Mouse (Mus musculus) embryonic facial prominence, embryonic 12.5 days (tissue): ENCODE measurements around the gene Egf. TPM values are rescaled to one million over a fixed set of nuclear protein-coding genes. Genes with fewer than 3 reads are reported as not detected.
"Not testable (repeated sequence)": the region's sequence is repeated elsewhere in the genome, so short reads cannot be mapped to it uniquely, and the experiment has no call there.

Source experiments
- ATAC-seq: fragments of 200-750 bp; cut with Nextera tagmentation; 2 replicates; pipeline ENCODE4 v1.8.0; 2017; ENCODE audit not compliant: insufficient number of reproducible peaks, insufficient read depth, low FRiP score, low TSS enrichment
- H3K27ac ChIP-seq: fragments of 300-500 bp; sonication (generic); 2 replicates; pipeline ENCODE4 v1.5.1; 2016; ENCODE audit warnings: mild to moderate bottlenecking
- H3K27me3 ChIP-seq: fragments of 300-500 bp; sonication (generic); 2 replicates; pipeline ENCODE4 v1.6.1; 2016; ENCODE audit warnings: mild to moderate bottlenecking, moderate library complexity
- H3K36me3 ChIP-seq: fragments of 300-500 bp; sonication (generic); 2 replicates; pipeline ENCODE4 v1.6.1; 2016; ENCODE audit warnings: mild to moderate bottlenecking
- H3K4me1 ChIP-seq: fragments of 300-500 bp; sonication (generic); 2 replicates; pipeline ENCODE4 v1.6.1; 2016
- H3K4me2 ChIP-seq: fragments of 300-500 bp; sonication (generic); replicated peaks from 2 replicates; pipeline ENCODE4 v1.6.1; 2016; ENCODE audit warnings: mild to moderate bottlenecking, moderate library complexity
- H3K4me3 ChIP-seq: fragments of 300-500 bp; sonication (generic); 2 replicates; pipeline ENCODE4 v1.5.1; 2016; ENCODE audit warnings: mild to moderate bottlenecking
- H3K9ac ChIP-seq: fragments of 300-500 bp; sonication (generic); 2 replicates; pipeline ENCODE4 v1.6.1; 2016; ENCODE audit warnings: mild to moderate bottlenecking, moderate library complexity
- H3K9me3 ChIP-seq: fragments of 300-500 bp; sonication (generic); 2 replicates; pipeline ENCODE4 v1.6.1; 2016; ENCODE audit warnings: mild to moderate bottlenecking, moderate library complexity
- WGBS: fragments of 180-500 bp; shearing (Covaris S2); methylation state at CpG from one replicate; pipeline ENCODE4 v1.1.7; 2016; 5-methylcytosine and 5-hydroxymethylcytosine counted together
- polyA plus RNA-seq: library from polyadenylated mRNA; unstranded; fragments of >200 nt; fragmentation: Nextera tagmentation; extraction: Ambion mirVana; gene quantifications from 2 replicates; pipeline ENCODE4 v1.2.1, GENCODE M21; 2016

The Egf gene
- polyA plus RNA-seq, 1 experiment from 2014 or later, result 2.0 TPM

- WGBS, result 79% methylated on average over 1 of the region's 1 CpGs
- H3K4me2 ChIP-seq, H3K4me3 ChIP-seq, H3K27ac ChIP-seq, H3K9me3 ChIP-seq, H3K9ac ChIP-seq, H3K36me3 ChIP-seq, ATAC-seq, H3K4me1 ChIP-seq: not testable (repeated sequence)
- peaks cover 16% of the 10 kb centered on the region; the same call in 1 of the 2 replicates for H3K27me3 ChIP-seq
Measured at GRCm38 (mm10) chr3:129757599-129757998, 2.5 kb upstream of the Egf start.

GRCm38 (mm10) chr3:129744803-129745202 lies 10.3 kb downstream of the Egf start:
- ATAC-seq, result no peak

GRCm38 (mm10) chr3:129742781-129743180 lies 12.3 kb downstream of the Egf start:
- H3K27ac ChIP-seq, result no peak overlapping the region
- H3K4me3 ChIP-seq, result no peak overlapping the region
- no peaks in the 10 kb centered on the region for H3K27me3 ChIP-seq
- no peaks in the 10 kb centered on the region for H3K9me3 ChIP-seq
- no peak overlapping the region for H3K4me2 ChIP-seq
- H3K4me1 ChIP-seq, result 0 out of 2 replicates have a peak, but pooled peaks cover 3% of the 10 kb centered on the region
- no peaks in the 10 kb centered on the region for H3K36me3 ChIP-seq
- no peak for ATAC-seq
- WGBS, result 65% methylated on average over 6 of the region's 6 CpGs
- no peak overlapping the region for H3K9ac ChIP-seq

More at GRCm38 (mm10) chr3:129744803-129745202, 10.3 kb downstream of the Egf start:
- Histone ChIP-seq H3K9me3 (no peaks in the 10 kb centered on the region), H3K36me3 (no peaks in the 10 kb centered on the region), H3K4me1 (no peaks in the 10 kb centered on the region), H3K4me3 (no peak overlapping the region), H3K27me3 (no peaks in the 10 kb centered on the region), H3K9ac (no peak overlapping the region), H3K27ac (no peak overlapping the region), H3K4me2 (no peak overlapping the region)
- WGBS, result 54% methylated on average over 8 of the region's 8 CpGs

- H3K9me3 ChIP-seq, result no peaks in the 10 kb centered on the region
- H3K9ac ChIP-seq, result no peak overlapping the region
- 65% methylated on average over 16 of the region's 16 CpGs for WGBS
- H3K36me3 ChIP-seq, result no peaks in the 10 kb centered on the region
- H3K4me3 ChIP-seq, result no peak overlapping the region
- 0 out of 2 replicates have a peak, but pooled peaks cover 3% of the 10 kb centered on the region for H3K4me1 ChIP-seq
- H3K27ac ChIP-seq, result no peak overlapping the region
- H3K27me3 ChIP-seq, result no peaks in the 10 kb centered on the region
- no peak for ATAC-seq
- H3K4me2 ChIP-seq, result no peak overlapping the region
Measured at GRCm38 (mm10) chr3:129738291-129739183, 16.6 kb downstream of the Egf start.

GRCm38 (mm10) chr3:129731636-129732035 lies 23.5 kb downstream of the Egf start:
- Histone ChIP-seq H3K9ac (no peak overlapping the region), H3K36me3 (no peaks in the 10 kb centered on the region), H3K9me3 (no peaks in the 10 kb centered on the region), H3K4me3 (no peak overlapping the region), H3K27me3 (no peaks in the 10 kb centered on the region), H3K4me2 (no peak overlapping the region), H3K27ac (no peak overlapping the region), H3K4me1 (no peaks in the 10 kb centered on the region)
- no peak for ATAC-seq
- WGBS, result 83% methylated on average over 6 of the region's 6 CpGs

- H3K9me3 ChIP-seq, result no peaks in the 10 kb centered on the region
- no peak for ATAC-seq
- H3K27me3 ChIP-seq, result no peaks in the 10 kb centered on the region
- H3K36me3 ChIP-seq, result no peaks in the 10 kb centered on the region
- no peak overlapping the region for H3K27ac ChIP-seq
- H3K4me2 ChIP-seq, result no peak overlapping the region
- H3K9ac ChIP-seq, result no peak overlapping the region
- no peak overlapping the region for H3K4me3 ChIP-seq
- no peaks in the 10 kb centered on the region for H3K4me1 ChIP-seq
- 24% methylated on average over 8 of the region's 8 CpGs for WGBS
Measured at GRCm38 (mm10) chr3:129730426-129730825, 24.7 kb downstream of the Egf start.

GRCm38 (mm10) chr3:129729916-129730315 lies 25.2 kb downstream of the Egf start:
- Histone ChIP-seq H3K4me3 (no peak overlapping the region), H3K4me2 (no peak overlapping the region), H3K27ac (no peak overlapping the region), H3K27me3 (no peaks in the 10 kb centered on the region), H3K36me3 (no peaks in the 10 kb centered on the region), H3K9ac (no peak overlapping the region), H3K9me3 (no peaks in the 10 kb centered on the region), H3K4me1 (no peaks in the 10 kb centered on the region)
- WGBS, result 75% methylated on average over 5 of the region's 5 CpGs
- no peak for ATAC-seq

GRCm38 (mm10) chr3:129725592-129725991 lies 29.5 kb downstream of the Egf start:
- Histone ChIP-seq H3K4me3 (peak overlapping the region; percentile 46), H3K4me2 (peak overlapping the region; percentile 71)
- ATAC-seq, result no peak

GRCm38 (mm10) chr3:129724961-129725501 lies 30.1 kb downstream of the Egf start:
- Histone ChIP-seq H3K27ac (peak overlapping the region; percentile 72), H3K9me3 (no peaks in the 10 kb centered on the region)

More at GRCm38 (mm10) chr3:129725592-129725991, 29.5 kb downstream of the Egf start:
- H3K9me3 ChIP-seq, result no peaks in the 10 kb centered on the region
- H3K4me1 ChIP-seq, result peaks cover 3% of the 10 kb centered on the region; the same call in 1 of the 2 replicates
- no peaks in the 10 kb centered on the region for H3K36me3 ChIP-seq
- no peaks in the 10 kb centered on the region for H3K27me3 ChIP-seq
- H3K27ac ChIP-seq, result no peak overlapping the region
- WGBS, result 67% methylated on average over 5 of the region's 5 CpGs
- no peak overlapping the region for H3K9ac ChIP-seq

GRCm38 (mm10) chr3:129724505-129724904 lies 30.6 kb downstream of the Egf start:
- Histone ChIP-seq H3K9ac (peak overlapping the region; percentile 53), H3K36me3 (no peaks in the 10 kb centered on the region), H3K27ac (no peak overlapping the region), H3K27me3 (no peaks in the 10 kb centered on the region), H3K4me1 (peaks cover 3% of the 10 kb centered on the region; the same call in 1 of the 2 replicates), H3K9me3 (no peaks in the 10 kb centered on the region), H3K4me3 (peak overlapping the region; percentile 46), H3K4me2 (peak overlapping the region; percentile 71)
- 72% methylated on average over 5 of the region's 5 CpGs for WGBS
- no peak for ATAC-seq

More at GRCm38 (mm10) chr3:129724961-129725501, 30.1 kb downstream of the Egf start:
- Histone ChIP-seq H3K4me2 (peak overlapping the region; percentile 71), H3K4me3 (peak overlapping the region; percentile 46), H3K9ac (peak overlapping the region; percentile 53), H3K36me3 (no peaks in the 10 kb centered on the region), H3K27me3 (no peaks in the 10 kb centered on the region), H3K4me1 (peaks cover 3% of the 10 kb centered on the region; the same call in 1 of the 2 replicates)
- ATAC-seq, result peak; percentile 96
- under 1% methylated on average over 24 of the region's 24 CpGs for WGBS

GRCm38 (mm10) chr3:129723311-129723710 lies 31.8 kb downstream of the Egf start:
- Histone ChIP-seq H3K4me3 (no peak overlapping the region), H3K9ac (no peak overlapping the region), H3K27ac (no peak overlapping the region), H3K9me3 (no peaks in the 10 kb centered on the region), H3K36me3 (no peaks in the 10 kb centered on the region), H3K27me3 (no peaks in the 10 kb centered on the region), H3K4me2 (no peak overlapping the region), H3K4me1 (peaks cover 3% of the 10 kb centered on the region; the same call in 1 of the 2 replicates)
- no peak for ATAC-seq
- 74% methylated on average over 4 of the region's 4 CpGs for WGBS
